Mouse (Mus musculus) frontal cortex, postnatal 36 days (tissue): ENCODE measurements around the gene Mpp6.

Source experiments
- DNase-seq, 2 experiments: peaks; one replicate each; pipeline ENCODE4 v3.0.0; 2022; ENCODE audit warnings: low spot score in 2 of 2

Mpp6 gene

DNA sequence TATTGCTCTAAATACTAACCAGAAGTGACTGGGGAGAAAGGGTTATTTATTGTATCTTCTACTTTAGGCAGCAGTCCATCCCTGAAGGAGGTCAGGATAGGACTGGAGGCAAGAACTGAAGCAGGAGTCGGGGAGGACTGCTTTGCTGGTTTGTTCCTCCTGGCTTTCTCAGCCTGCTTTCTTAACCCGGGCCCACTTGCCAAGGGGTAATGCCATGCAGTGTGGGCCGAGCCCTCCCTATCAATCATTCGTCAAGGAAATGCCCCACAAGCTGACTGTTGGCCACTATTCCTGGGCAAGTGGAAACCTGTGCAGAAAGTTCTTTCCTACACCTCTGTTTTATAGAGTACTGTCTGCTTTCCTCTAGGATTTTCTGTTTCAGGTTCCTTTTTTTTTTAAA is 39.3 kb downstream of the Mpp6 start:
- no peak for DNase-seq

DNA sequence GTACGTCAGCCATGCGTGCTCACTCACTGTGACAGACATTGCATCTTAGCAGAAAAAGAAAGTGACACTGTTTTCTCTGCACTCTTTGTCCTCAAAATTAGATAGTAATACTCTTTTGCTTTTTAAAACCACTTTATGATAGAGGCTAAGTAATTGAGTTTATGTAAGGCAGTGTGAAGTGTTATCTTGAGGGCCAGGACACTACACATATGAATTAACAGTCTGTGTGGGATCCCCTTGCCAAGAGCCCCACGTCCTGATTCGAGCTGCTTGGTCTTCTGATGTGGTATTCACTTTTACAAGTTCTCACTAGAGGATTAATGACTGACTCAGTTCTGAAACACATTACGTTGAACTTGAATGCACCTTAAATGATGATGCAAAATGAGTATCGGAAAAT is 49.8 kb downstream of the Mpp6 start:
- DNase-seq = no peak

DNA sequence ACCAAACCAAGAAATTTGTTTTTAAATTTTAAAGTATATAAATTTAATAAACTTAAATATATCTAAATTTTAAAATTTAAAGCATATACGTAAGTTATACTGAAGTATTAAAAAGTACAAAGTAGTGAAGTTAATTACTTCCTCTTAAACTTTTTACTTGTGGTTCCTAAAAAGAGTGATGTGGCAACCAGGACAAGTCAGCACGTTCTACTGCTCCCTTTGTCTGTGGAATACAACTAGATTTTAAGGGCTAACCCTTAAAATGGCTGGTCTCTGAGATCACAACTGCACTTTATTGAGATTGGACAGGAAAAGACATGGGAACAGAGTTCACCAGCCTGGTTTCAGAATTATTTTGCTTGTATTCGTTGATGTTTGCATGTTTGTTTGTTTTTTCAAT is 53.0 kb downstream of the Mpp6 start:
- DNase-seq = no peak

DNA sequence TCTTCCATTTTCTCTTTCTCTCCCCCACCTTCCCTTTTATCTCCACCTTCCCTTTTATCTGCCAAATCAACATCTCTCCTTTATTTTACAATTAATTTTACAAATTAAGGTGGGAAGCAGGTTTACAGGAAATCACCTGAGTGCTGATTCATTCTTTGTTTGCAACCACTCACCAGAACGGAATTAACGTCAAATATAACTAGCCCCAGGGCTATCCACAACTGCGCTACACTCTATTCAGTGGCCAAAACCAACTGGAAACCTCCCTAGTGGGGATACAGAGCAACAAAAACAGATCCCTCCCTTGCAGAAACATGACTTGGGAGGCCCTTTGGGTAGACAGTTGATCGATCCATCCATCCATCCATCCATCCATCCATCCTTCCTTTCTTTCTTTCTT is 58.8 kb downstream of the Mpp6 start:
- no peak for DNase-seq

DNA sequence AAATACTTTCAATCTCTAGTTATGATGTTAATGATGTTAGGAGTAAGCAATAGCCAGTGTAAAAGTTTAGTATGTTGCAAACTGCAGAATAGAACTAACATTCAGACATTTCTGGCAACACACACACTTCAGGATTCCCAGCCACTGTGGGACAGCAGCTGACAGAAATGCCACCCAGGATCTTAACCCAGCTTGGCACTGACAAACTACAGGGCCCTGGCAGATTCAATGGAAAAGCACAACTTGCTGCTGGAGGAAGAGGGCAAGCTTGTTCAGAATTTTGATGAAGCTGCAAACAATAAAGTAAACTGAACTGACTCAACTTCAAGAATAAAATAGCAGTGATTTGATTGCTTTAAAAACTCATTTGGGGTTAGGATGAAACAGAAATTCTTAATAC is 59.7 kb downstream of the Mpp6 start:
- DNase-seq = no peak

DNA sequence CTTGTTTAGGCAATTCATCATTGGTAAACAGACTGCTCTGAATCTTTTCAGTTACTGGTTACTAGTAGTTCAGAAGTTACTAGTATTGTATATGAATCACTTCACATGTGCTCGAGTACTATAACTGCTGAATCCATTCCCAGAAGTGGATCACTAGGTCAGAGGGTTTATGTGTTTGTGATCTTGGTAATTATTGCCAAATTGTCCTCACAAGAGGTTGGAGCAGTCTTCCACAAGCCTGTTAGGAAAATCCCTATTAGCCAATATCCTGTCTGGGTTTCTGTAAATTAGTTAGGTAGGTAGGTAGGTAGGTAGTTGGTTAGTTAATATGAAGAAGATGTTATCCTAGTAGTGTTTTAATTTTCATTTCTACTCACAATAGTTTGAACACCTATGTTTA is 65.7 kb downstream of the Mpp6 start:
- DNase-seq = no peak

DNA sequence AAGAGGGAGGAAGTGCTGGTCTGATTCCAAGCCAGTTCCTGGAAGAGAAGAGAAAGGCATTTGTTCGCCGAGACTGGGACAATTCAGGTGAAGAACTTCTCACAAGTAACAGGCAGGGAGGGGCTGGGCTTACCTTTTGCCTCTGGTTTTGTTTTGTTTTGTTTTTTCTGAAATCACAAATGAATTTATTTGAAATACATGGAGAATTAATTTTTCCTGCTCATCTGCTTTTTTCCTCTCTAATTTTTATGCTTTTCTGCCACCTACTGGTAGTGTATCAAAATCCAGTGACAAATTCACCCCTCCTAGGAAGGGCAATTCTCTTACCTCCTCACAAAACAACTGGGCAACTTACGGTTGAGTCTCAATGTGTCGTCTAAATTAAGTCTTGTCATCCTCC is 70.1 kb downstream of the Mpp6 start:
- no peak for DNase-seq

DNA sequence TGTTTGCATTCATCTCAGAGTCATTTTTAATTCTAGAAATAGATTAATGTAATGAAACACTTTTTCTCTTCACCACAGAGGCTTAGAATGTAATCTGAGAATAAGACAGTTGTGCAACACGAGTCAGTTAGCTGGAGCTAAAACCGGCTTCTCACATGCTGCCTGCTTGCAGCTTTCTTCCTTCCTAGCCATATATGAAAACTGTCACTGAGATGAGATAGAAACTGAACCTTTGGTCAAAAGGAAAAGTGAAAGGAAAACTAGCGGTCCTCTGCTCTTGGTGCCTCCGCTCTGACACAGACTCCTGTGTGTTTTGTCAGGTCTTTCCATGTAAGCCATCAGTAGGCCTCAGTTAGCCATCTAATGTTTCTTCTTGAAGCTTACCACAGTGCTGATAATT is 77.9 kb downstream of the Mpp6 start:
- DNase-seq = no peak

DNA sequence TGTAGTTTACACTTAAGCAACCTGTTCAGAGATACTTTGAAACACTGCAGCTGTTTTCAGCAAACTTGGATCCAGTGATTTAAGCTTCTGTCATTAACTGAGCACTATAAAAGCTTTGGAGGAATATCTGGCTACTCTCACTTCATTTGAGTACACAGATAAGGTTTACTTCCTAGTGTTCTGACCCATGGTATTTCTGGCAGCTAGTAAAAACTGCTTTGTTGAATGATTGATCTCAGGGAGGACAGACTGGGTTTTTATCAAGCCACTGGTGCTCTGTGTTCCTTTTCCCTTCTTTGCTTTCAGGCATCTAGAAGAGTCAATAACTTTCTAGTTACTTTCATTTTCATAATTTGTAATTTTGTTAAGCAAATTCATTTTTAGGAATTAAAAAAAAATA is 79.3 kb downstream of the Mpp6 start:
- DNase-seq = no peak

DNA sequence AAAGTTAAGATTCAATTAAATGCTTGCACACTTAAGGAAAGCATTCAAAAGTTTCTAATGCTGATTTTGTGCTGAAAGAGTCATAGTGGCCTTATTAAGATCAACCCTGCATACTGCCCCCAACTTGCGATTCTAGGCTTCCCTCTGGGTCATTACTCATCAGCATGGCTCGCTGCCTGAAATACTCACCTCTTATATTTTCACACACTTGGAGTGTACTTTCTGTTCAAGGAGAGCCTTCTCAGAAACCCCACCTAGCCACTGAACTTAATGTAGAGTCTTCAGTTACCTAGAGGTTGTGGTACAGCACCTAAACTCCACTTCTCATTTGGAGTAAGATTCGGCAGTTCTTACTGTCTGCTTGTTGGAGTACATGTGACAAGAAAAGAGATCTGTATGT is 81.6 kb downstream of the Mpp6 start:
- DNase-seq = no peak

DNA sequence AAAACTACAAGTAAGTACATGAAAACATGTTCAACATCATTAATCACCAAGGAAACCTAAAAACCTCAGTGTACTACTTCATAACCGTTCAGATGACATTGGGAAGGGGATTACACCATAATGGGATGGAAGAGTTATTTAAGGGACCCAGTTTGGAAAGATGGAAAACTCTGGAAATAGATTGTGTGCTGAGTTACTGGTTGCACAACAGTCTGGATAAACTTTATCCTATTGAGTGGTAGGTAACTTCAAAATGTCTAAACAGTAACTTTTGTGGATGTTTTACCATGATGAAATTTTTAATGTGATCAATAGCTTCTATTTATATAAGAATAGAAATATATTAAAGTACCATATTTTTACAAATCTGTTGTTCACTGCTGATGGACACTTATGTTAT is 82.1 kb downstream of the Mpp6 start:
- no peak for DNase-seq

DNA sequence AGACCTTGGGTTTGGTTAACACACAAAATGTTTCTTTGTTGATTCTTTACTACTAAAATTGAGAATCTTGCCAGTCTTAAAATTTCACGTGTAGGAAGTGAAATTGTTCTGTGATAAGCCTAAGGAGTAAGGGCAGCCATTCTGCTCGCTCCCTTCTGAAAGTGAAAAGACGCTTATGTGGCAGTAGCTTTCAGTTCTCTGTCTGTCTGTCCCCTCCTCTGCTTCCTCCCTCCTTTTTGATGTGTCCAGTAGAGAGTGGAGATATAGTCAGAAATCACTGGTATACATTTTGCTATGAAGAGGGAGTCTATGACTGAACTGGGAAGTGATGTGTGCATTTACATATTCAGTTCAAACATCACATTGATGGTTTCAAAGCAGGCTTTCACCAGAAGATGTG is 82.8 kb downstream of the Mpp6 start:
- no peak for DNase-seq

DNA sequence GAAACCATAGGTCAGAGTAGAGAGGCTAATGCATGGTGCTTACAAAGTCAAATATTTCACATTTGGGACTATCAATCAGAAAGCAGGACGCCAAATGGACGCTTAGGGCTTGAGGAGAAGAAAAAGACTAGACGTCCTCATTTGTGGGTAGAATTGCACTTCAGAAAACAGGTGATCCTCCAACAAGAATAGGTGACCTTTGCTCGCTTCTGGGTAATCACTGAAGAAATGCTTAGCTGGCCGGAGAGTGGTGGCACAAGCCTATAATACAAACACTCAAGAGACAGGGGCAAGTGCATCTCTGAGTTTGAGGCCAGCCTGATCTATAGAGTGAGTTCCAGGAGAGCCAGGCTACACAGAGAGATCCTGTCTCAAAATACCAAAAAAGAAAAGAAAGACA is 83.8 kb downstream of the Mpp6 start:
- no peak for DNase-seq

DNA sequence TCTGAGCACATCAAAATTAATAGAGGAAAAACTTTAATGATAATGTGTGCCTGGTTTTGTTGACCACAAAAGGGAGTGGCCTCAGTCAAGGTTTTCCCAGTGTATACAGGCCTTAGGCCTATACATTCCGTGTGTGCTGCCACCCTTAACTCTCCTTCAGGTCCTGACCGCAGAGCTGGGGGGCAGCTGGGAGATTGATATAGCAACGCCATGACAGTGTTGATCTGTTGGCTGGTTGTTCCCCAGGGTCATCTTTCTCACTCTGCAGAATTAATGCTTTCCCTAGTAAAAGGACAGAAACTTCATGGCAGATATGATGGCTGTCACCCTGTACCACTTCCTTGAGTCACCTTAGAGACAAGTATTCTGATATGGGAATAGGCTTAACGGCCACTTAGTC is 94.3 kb downstream of the Mpp6 start:
- DNase-seq = no peak

DNA sequence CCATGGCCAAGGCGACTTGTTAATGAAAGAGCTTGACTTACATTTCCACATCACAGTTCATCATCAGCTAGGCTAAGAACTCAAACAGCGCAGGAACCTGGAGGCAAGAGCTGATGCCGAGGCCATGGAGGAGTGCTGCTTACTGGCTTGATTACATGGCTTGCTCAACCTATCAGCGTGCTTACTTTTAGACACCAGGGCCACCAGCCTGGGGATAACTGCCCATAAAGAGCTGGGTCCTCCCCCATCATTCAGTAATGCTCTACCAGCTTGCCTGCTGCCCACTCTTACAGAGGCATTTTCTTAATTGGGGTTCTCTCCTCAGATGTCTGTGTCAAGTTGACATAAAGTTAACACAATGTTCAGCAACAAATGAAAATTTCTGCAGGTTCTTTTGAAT is 95.1 kb downstream of the Mpp6 start:
- DNase-seq = no peak

DNA sequence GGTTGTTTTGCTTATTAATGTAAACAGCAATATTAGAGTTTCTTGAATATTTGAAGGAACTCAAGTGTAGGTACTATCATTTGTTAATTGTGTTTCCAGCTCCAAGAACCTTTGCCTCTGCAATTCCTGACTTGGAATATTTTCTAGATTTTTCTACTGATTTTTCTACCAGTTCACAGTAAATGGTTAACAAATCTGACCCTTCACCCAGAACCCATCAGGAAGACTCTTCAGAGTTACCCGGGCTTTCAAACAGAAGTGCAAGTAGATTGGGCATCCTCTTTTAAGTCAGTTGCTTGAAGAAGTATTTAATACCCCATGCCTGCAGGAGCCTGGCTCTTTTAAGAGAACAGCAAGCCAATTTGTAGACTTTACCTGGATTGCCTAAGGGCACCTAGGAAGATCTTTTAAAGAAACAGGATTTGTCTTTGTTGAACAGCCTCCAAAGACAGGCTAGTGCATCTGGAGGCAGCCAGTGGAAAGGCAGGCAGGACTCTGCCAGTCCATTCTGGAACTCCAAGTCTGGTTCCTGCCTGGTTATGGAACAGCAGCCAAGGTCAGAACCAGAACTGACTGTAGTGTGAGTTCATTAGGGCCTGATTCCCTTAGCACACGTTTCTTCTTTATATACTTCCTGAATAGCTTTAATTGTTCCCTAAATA is 104.8 kb downstream of the Mpp6 start:
- no peak for DNase-seq

DNA sequence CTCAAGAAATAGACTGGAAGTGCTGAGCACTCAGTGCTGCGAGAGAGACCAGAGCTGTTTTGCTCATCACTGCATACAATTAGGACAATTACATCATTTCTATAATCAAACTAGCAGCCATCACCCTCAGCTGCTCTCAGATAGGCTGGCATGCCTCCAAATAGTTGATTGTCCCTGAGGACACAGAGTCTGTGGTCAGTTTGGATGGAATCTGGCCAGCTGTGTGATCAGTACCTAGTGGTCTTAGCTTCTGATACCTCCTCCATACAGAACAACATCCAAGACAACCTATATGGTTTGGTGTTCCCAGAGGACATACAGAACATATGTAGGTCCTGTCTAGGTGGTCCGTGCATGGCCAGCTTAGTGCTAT is 105.3 kb downstream of the Mpp6 start:
- no peak for DNase-seq

DNA sequence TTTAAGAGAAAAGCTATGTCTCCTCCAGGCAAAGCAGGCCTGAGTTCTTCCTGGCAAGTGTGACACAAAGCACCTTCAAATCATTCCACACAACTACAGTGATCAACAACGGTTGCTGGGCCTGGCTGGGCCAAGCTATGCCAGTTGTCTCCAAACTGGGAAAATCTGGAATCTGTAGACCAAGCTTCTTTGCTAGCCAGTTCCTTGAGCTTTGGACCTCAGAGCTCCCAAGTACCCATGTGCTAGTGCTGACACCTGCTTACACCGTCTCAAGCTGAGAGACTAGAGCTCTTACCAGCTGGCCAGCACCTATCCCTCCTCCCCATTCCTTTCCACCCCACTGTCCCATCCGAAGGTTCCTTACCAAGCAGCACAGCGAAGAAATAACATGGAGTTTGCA is 105.9 kb downstream of the Mpp6 start:
- DNase-seq = no peak

DNA sequence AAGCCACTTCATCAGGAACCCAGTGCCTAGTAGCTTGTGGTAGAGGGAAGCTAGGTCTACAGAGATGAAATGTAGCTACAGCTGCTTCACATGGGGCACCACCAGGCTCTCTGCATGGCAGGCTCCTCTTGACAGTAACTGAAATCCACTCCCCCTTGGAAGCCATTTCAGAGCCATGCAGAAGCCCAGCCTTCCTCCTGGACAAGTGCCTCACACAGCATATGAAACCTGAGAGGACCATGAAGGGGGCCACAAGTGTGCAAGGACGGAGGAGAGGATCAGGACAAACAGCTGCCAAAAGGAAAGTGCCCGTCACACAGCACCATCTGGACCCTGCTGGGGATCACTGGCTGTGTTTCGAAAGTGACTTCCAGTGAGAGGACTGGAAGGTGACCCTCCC is 108.6 kb downstream of the Mpp6 start:
- no peak for DNase-seq

DNA sequence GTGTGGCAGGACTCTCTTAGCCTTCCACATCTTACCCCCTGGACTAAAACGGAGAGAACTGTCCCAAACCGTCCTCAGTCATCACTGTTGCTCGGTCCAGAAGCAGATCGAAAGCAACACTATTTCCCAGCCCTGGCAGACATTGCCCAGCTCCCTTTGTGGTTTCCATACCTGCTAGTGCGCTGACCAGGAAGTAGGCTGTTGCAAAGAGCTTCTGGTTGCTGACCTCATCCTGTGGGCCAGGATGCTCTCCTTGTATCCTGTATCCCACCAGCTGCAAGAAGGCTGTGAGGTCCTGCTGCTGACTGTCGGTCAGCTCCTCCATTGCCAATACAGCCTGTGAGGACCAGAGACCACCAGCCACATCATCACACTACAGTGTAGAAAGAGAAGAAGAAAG is 109.0 kb downstream of the Mpp6 start:
- DNase-seq = no peak

DNA sequence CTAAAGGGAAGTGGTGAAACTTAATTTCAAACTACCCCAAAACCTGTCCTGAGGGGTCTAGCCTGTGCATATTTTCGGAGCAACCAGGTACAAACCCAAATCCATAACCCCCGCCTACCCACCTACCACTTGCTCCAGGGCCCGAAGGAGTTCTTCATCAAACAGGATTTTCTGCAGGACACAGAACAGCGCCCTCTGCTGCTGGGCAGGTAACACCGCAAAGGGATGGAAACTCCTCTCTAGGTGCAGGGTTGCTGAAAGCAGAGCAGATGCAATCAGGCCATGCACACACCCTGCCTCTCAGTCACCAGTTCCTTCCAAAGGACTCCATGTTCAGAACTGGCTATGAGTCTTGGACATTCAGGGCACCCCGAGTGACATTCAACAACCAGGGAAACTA is 110.8 kb downstream of the Mpp6 start:
- DNase-seq = no peak

DNA sequence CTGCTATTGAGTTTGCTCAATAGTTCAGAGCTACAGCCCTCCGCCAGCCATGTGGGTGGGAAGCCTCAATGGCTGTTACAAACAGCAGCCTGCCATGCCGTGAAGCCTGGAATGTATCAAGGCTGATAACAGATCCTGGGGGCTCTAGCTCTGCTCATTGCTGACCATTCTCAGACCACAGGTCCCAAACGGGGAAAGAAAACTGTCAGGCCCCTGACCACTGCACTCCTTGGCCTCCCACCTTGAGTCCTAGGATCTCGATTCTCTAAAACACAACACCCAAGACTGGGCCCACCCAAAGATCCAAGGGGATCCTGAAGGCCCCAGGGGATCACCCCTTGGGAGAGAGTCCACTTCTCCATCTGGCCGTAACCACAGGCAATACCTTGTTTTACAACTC is 112.3 kb downstream of the Mpp6 start:
- no peak for DNase-seq

DNA sequence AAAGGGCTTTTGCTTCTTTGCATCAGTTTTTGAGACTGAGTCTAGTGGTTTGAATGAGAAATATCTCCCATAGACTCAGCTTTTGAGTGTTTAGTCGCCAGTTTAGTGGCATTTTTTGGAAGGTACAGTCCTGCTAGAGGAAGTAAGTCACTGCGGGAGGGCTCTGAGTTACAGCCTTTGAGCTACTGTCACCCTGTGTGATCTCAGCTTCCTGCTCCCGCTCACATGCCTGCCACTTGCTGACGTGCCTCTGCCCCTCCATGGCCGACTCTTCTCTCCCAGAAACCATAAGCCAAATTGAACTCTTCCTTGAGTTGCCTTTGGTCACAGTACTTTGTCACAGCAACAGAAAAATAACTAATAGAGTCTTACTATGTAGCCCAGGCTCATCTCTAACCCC is 112.9 kb downstream of the Mpp6 start:
- no peak for DNase-seq

DNA sequence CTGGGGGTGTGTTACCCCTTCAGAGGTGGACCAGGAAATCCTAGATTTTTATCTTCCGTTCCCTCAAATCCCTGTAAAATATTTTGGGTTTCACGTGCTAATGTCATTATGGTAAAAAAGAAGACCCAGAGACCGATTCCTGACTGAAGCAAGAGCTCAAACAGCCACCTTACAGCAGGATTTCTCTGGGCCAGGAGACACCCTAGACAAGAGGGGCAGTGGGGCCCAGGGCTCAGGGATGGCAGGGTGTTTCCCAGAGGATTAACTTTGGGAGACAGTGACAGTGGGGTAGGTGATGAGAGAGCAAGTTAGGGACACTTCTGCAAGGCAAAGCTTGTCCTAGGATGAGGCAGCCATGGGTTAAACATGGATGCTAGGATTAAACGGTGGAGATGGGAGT is 113.6 kb downstream of the Mpp6 start:
- no peak for DNase-seq

DNA sequence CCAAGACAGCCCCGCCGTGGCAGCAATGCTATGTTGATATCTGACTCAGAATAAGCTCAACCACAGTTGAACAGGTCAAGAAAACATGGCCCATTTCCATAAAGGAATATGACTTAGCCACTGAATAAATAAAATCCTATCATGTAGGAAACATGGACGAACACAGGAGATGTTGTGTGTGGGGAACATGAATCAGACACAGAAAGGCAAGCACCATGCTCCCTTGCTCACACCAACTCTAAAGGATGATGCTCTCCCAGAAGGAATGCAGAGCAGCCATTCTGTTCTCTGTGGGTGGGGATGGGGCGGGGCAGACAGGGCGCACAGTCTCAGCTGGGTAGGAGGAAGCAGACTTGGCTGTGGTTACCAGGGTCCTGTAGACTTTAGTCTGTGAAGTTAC is 115.2 kb downstream of the Mpp6 start:
- DNase-seq = no peak
